Mouse (Mus musculus): ENCODE results near the gene Sos2. TPM values are rescaled to one million over a fixed set of nuclear protein-coding genes. Genes with fewer than 3 reads are reported as not detected.
A peak's percentile ranks its signal among the peaks of the same experiment; 100 is the strongest.

Gene Sos2
- 6.0 TPM for polyA plus RNA-seq (2012; fragmentation: generic; extraction: Trizol)

GRCm38 (mm10) chr12:69681566-69682061, at the start of gene Sos2:
Sos2 (minus strand) TSS chr12:69681852.
- H3K36me3 ChIP-seq (ENCODE audit: control insufficient read depth, insufficient read depth), result no peaks in the 10 kb centered on the region
- peak within 1 kb of the TSS; percentile 98 for H3ac ChIP-seq (ENCODE audit: control insufficient read depth, insufficient read length)
- TF ChIP-seq POLR2AphosphoS2 (IDR thresholded peaks at IDR 0.05; ENCODE audit: insufficient read length, low read depth) (no peak), MYOG (IDR thresholded peaks at IDR 0.05; ENCODE audit: control insufficient read depth in 1 of 3, insufficient read depth in 1 of 3, insufficient read length in 2 of 3, low read depth in 2 of 3) (no peak), MAX (IDR thresholded peaks at IDR 0.05; ENCODE audit: low read depth) (no peak), MYOD1 (IDR thresholded peaks at IDR 0.05; ENCODE audit: control insufficient read depth in 1 of 3, insufficient read length in 2 of 3, low read depth in 2 of 3) (no peak), TCF3 (IDR thresholded peaks at IDR 0.05; ENCODE audit: insufficient read length, low read depth) (no peak), E2F4 (IDR thresholded peaks at IDR 0.05; ENCODE audit: insufficient read depth) (no peak), SRF (IDR thresholded peaks at IDR 0.05; ENCODE audit: control insufficient read depth, insufficient read length, low read depth) (no peak), REST (IDR thresholded peaks at IDR 0.05; ENCODE audit: insufficient read depth, insufficient read length) (no peak), TCF12 (IDR thresholded peaks at IDR 0.05; ENCODE audit: insufficient read depth, poor library complexity, severe bottlenecking) (no peak), POLR2A (IDR thresholded peaks at IDR 0.05; ENCODE audit: insufficient read length, low read depth) (no peak), USF1 (IDR thresholded peaks at IDR 0.05; ENCODE audit: low read depth) (no peak)
- peak within 1 kb of the TSS; percentile 97 for H3K4me2 ChIP-seq (ENCODE audit: low read depth)
- no peaks in the 10 kb centered on the region for H3K27me3 ChIP-seq (ENCODE audit: control insufficient read depth, insufficient read depth, insufficient read length)
- peak within 1 kb of the TSS; percentile 61 for H3K4me3 ChIP-seq
- peaks cover 45% of the 10 kb centered on the region for H3K79me2 ChIP-seq (ENCODE audit: control insufficient read depth, insufficient read depth)

DNA sequence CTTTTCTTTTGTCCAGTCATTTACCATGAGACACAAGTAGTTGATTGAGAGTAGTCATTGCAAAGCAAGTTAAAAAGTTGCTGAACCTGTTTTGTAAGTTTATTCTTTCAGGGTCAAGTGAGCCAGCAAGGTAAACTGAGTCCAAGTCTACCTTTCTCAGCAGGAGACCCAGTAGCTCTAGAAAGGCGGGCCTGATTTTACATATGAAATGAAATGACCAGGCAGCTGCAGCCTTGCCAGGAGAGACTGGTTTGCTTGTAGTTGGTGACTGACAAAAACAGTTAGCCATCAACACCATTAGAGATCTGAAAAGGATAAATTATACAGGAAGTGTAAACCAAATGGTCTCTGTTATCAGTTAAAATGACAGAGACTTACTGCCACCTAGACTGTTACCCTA, 48.7 kb upstream of the Sos2 start:
- no peak overlapping the region for H3K4me2 ChIP-seq (ENCODE audit: low read depth)
- no peaks in the 10 kb centered on the region for H3K36me3 ChIP-seq (ENCODE audit: control insufficient read depth, insufficient read depth)
- no peak overlapping the region for H3ac ChIP-seq (ENCODE audit: control insufficient read depth, insufficient read length)
- no peaks in the 10 kb centered on the region for H3K79me2 ChIP-seq (ENCODE audit: control insufficient read depth, insufficient read depth)
- no peak for TF ChIP-seq POLR2A (IDR thresholded peaks at IDR 0.05; ENCODE audit: insufficient read length, low read depth)
- no peak for TF ChIP-seq MYOG (IDR thresholded peaks at IDR 0.05; ENCODE audit: control insufficient read depth in 1 of 3, insufficient read depth in 1 of 3, insufficient read length in 2 of 3, low read depth in 2 of 3)
- TF ChIP-seq USF1 (IDR thresholded peaks at IDR 0.05; ENCODE audit: low read depth), result no peak
- TF ChIP-seq E2F4 (IDR thresholded peaks at IDR 0.05; ENCODE audit: insufficient read depth), result no peak
- no peak for TF ChIP-seq POLR2AphosphoS2 (IDR thresholded peaks at IDR 0.05; ENCODE audit: insufficient read length, low read depth)
- TF ChIP-seq TCF12 (IDR thresholded peaks at IDR 0.05; ENCODE audit: insufficient read depth, poor library complexity, severe bottlenecking), result no peak
- no peak for TF ChIP-seq REST (IDR thresholded peaks at IDR 0.05; ENCODE audit: insufficient read depth, insufficient read length)
- no peak for TF ChIP-seq MAX (IDR thresholded peaks at IDR 0.05; ENCODE audit: low read depth)
- no peak for TF ChIP-seq CEBPB (IDR thresholded peaks at IDR 0.05; ENCODE audit: insufficient read depth, poor library complexity, severe bottlenecking)
- TF ChIP-seq MYOD1 (IDR thresholded peaks at IDR 0.05; ENCODE audit: control insufficient read depth in 1 of 3, insufficient read length in 2 of 3, low read depth in 2 of 3), result no peak
- no peak for TF ChIP-seq SRF (IDR thresholded peaks at IDR 0.05; ENCODE audit: control insufficient read depth, insufficient read length, low read depth)
- TF ChIP-seq TCF3 (IDR thresholded peaks at IDR 0.05; ENCODE audit: insufficient read length, low read depth), result no peak
- H3K4me3 ChIP-seq, result no peak overlapping the region
- no peaks in the 10 kb centered on the region for H3K27me3 ChIP-seq (ENCODE audit: control insufficient read depth, insufficient read depth, insufficient read length)

DNA sequence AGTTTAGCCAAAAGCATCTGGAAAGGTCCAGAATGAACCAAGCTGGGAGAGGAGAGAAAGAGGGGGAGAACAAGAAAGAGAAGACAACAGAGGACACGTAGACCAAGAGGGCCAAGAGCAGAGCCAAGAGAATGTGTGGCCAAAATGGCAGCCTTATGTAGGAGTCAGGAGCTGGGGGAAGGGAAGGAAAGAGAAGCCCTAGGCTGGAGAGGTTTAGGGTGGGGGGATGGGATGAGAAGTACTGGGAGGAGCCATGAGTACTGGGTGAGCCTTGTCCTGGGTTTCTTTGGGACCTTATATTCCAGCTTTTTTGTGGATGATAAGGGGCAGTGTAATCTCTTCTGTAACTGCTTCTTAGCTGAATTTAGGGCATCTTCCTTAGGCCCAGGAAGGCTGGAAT, 47.6 kb upstream of the Sos2 start:
- Histone ChIP-seq H3K79me2 (ENCODE audit: control insufficient read depth, insufficient read depth) (no peaks in the 10 kb centered on the region), H3K4me3 (no peak overlapping the region)

DNA sequence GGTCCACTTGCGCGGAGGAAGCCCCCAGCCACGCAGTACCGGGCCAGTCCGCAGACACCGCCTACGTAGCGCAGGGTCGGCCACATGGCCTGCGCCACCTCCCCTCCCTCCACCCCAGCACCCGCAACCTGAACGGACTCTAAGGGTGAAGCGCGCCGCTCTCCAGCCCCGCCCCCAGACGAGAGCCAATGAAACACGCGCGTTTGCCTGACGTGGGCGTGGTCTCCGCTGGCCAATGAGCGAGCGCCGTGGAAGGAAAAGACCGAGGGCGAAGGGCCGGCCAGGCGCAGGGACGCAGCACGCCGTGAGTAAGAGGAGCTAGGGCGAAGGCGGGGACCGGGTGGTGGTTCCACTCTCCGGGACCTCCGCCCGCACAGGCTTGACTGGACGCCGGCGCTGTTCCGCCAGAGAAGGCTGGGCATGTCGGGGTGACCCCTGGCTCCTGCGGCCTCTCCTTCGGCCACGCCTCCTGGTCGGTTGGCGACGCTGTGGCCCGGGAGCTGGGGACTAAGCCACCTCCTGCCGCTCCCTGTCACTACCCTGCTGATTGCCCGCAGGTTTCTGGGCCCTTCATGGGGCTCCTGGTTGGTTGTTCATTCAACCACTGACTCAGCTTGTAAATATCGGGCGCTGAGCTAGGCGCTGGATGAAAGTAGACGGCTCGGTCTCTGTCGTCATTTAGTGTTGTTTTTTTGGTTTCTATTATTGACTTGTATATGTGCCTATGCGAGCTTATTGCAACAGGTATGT, 43.2 kb upstream of the Sos2 start, which contains the start of the genes L2hgdh and Atp5s:
TSS of gene L2hgdh (minus strand) at position 163 of the 750 bp plus-strand sequence.
TSS of gene Atp5s (plus strand) at position 240 of the 750 bp plus-strand sequence.
- peak within 1 kb of the TSS; percentile 67 for H3K4me3 ChIP-seq
- peak within 1 kb of the TSS; percentile 100 for H3K4me2 ChIP-seq (ENCODE audit: low read depth)
- peak within 1 kb of the TSS; percentile 75 for H3ac ChIP-seq (ENCODE audit: control insufficient read depth, insufficient read length)
- no peaks in the 10 kb centered on the region for H3K27me3 ChIP-seq (ENCODE audit: control insufficient read depth, insufficient read depth, insufficient read length)
- TF ChIP-seq MYOD1 (IDR thresholded peaks at IDR 0.05; ENCODE audit: control insufficient read depth in 1 of 3, insufficient read length in 2 of 3, low read depth in 2 of 3) (no peak), USF1 (IDR thresholded peaks at IDR 0.05; ENCODE audit: low read depth) (no peak), SRF (IDR thresholded peaks at IDR 0.05; ENCODE audit: control insufficient read depth, insufficient read length, low read depth) (peak; percentile 59), REST (IDR thresholded peaks at IDR 0.05; ENCODE audit: insufficient read depth, insufficient read length) (peak; percentile 15), MAX (IDR thresholded peaks at IDR 0.05; ENCODE audit: low read depth) (no peak), MYOG (IDR thresholded peaks at IDR 0.05; ENCODE audit: control insufficient read depth in 1 of 3, insufficient read depth in 1 of 3, insufficient read length in 2 of 3, low read depth in 2 of 3) (peak in 2 of 3 experiments; percentile 7 to 12), POLR2A (IDR thresholded peaks at IDR 0.05; ENCODE audit: insufficient read length, low read depth) (peak; percentile 98), E2F4 (IDR thresholded peaks at IDR 0.05; ENCODE audit: insufficient read depth) (no peak), POLR2AphosphoS2 (IDR thresholded peaks at IDR 0.05; ENCODE audit: insufficient read length, low read depth) (peak; percentile 94), TCF3 (IDR thresholded peaks at IDR 0.05; ENCODE audit: insufficient read length, low read depth) (peak; percentile 23), TCF12 (IDR thresholded peaks at IDR 0.05; ENCODE audit: insufficient read depth, poor library complexity, severe bottlenecking) (no peak)
- H3K79me2 ChIP-seq (ENCODE audit: control insufficient read depth, insufficient read depth), result no peaks in the 10 kb centered on the region
- no peaks in the 10 kb centered on the region for H3K36me3 ChIP-seq (ENCODE audit: control insufficient read depth, insufficient read depth)

More for the DNA sequence above, 47.6 kb upstream of the Sos2 start:
- Histone ChIP-seq H3ac (ENCODE audit: control insufficient read depth, insufficient read length) (no peak overlapping the region), H3K36me3 (ENCODE audit: control insufficient read depth, insufficient read depth) (no peaks in the 10 kb centered on the region), H3K27me3 (ENCODE audit: control insufficient read depth, insufficient read depth, insufficient read length) (no peaks in the 10 kb centered on the region), H3K4me2 (ENCODE audit: low read depth) (no peak overlapping the region)
- no peak for TF ChIP-seq REST (IDR thresholded peaks at IDR 0.05; ENCODE audit: insufficient read depth, insufficient read length)
- TF ChIP-seq MAX (IDR thresholded peaks at IDR 0.05; ENCODE audit: low read depth), result no peak
- TF ChIP-seq USF1 (IDR thresholded peaks at IDR 0.05; ENCODE audit: low read depth), result no peak
- TF ChIP-seq POLR2A (IDR thresholded peaks at IDR 0.05; ENCODE audit: insufficient read length, low read depth), result no peak
- no peak for TF ChIP-seq TCF3 (IDR thresholded peaks at IDR 0.05; ENCODE audit: insufficient read length, low read depth)
- TF ChIP-seq MYOG (IDR thresholded peaks at IDR 0.05; ENCODE audit: control insufficient read depth in 1 of 3, insufficient read depth in 1 of 3, insufficient read length in 2 of 3, low read depth in 2 of 3), result no peak
- TF ChIP-seq SRF (IDR thresholded peaks at IDR 0.05; ENCODE audit: control insufficient read depth, insufficient read length, low read depth), result no peak
- no peak for TF ChIP-seq E2F4 (IDR thresholded peaks at IDR 0.05; ENCODE audit: insufficient read depth)
- no peak for TF ChIP-seq CEBPB (IDR thresholded peaks at IDR 0.05; ENCODE audit: insufficient read depth, poor library complexity, severe bottlenecking)
- TF ChIP-seq POLR2AphosphoS2 (IDR thresholded peaks at IDR 0.05; ENCODE audit: insufficient read length, low read depth), result no peak
- TF ChIP-seq TCF12 (IDR thresholded peaks at IDR 0.05; ENCODE audit: insufficient read depth, poor library complexity, severe bottlenecking), result no peak
- no peak for TF ChIP-seq MYOD1 (IDR thresholded peaks at IDR 0.05; ENCODE audit: control insufficient read depth in 1 of 3, insufficient read length in 2 of 3, low read depth in 2 of 3)
